Mouse (Mus musculus) retina, embryonic 14.5 days (tissue): Measurements from ENCODE around the gene Tpi1.
"Not testable (repeated sequence)": the region's sequence is repeated elsewhere in the genome, so short reads cannot be mapped to it uniquely, and the experiment has no call there.

Experiments
- DNase-seq: peaks from one replicate; pipeline ENCODE4 v3.0.0-alpha.2; 2015; ENCODE audit warnings: low spot score

Gene Tpi1

DNA sequence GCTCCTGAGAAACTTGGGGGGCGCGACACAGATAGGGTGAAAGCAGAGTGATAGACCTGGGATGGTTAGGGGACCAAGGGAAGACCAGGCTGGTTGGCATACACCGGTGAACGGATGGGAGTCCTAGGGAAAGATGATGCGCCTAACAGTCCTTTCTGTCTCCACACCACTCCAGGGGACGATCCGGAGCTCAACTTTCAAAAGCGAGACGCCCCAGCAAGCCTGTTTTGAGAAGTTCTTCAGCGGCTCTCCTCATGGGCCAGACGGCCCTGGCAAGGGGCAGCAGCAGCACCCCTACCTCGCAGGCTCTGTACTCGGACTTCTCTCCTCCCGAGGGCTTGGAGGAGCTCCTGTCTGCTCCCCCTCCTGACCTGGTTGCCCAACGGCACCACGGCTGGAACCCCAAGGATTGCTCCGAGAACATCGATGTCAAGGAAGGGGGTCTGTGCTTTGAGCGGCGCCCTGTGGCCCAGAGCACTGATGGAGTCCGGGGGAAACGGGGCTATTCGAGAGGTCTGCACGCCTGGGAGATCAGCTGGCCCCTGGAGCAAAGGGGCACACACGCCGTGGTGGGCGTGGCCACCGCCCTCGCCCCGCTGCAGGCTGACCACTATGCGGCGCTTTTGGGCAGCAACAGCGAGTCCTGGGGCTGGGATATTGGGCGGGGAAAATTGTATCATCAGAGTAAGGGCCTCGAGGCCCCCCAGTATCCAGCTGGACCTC lies 4.9 kb downstream of the Tpi1 start:
- DNase-seq, result peak; percentile 91

GRCm38 (mm10) chr6:124808358-124809012 lies 5.6 kb downstream of the Tpi1 start, which contains the start of gene Spsb2:
Gene Spsb2 (plus strand): TSS chr6:124808661.
- DNase-seq, result peak; percentile 80

GRCm38 (mm10) chr6:124807986-124808357 lies 6.1 kb downstream of the Tpi1 start:
- no peak for DNase-seq

GRCm38 (mm10) chr6:124807366-124807765 lies 6.7 kb downstream of the Tpi1 start:
- no peak for DNase-seq

DNA sequence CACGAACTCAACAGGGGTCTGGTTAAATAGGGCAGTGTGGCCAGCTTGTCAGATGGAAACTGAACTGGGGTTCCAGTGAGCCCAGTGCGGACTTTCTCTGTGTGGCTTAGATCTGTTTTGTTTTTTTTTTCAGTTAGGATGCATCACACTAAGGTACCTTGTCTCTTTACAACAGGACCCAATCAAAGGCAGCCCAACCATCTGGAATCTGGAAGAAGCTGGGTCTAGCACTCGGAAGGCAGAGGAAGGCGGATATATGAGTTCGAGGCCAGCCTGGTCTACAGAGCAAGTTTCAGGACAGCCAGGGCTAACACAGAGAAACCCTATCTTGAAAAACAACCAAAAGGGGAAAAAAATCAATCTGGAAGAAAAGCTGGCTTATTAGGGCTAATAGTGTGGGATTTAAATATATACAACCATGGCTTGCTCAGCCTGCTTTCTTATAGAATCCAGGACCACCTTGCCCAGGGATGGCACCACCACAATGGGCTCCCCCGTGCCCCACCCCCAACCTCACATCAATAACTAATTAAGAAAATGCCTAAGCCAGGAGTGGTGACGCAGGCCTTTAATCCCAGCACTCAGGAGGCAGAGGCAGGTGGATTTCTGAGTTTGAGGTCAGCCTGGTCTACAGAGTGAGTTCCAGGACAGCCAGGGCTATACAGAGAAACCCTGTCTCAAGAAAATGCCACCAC lies 7.5 kb downstream of the Tpi1 start:
- DNase-seq, result no peak

DNA sequence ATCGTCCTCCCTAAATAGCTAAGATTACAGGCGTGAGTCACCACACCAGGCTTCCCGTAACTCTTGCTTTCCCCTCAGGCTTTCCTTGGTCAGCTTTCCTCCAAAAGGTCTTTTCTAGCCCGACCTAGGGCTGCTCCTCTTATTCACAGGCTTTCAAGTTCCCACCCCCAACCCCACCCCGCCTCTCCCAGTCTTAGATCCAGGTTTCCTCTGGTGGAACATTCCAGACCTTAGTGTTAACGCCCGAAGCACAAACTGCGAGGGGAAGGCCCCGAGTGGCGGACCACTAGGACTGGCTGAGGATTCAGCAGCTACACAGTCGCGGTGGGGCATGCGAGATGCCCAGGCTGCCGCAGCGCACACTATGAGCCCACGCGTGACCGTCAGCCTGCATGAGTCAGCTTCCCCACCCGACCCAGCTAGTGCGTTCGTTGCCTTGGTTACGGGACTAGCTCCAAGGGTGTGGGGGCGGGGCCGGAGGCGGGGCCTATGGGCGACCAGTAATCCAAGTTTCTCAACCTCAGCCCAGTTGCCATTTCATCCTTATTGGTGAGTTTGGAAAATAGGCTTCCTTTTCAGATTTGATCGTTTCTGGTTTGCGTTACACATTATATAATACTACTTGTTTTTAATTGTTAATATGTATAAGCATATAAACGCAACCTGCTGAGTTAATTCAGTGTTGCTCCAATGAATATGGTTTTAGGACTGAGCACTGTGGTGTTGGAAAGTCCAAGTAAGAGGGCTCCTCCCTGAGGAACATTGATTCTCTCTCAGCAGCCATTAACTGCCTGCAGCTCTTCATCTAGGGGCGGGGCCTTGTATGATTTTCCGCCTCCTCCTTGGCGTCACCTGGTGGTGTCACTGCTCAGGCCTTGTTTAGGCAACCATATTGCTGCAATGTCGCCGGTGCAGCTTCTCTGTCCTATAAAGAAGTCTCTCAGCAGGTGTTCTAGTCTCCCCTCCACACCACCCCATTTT lies 8.5 kb downstream of the Tpi1 start:
- DNase-seq, result peak; percentile 94

DNA sequence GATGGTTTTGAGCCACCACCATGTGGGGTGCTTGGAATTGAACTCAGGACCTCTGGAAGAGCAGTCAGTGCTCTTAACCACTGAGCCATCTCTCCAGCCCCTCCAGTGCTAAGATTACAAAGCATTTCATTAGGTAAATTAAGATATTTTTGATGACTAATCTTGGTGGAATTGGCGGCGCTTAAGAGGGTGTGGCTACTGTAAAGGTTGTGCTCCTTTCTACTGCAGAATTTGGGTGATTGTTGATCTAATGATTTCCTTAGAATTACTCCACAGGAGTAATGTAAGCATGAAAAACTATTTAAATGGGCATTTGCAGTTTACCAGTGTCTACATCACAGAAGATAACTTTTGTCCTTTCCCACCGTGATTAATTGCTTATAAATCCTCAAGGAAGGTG lies 9.8 kb downstream of the Tpi1 start:
- DNase-seq, result no peak

- not testable (repeated sequence) for DNase-seq
Measured at GRCm38 (mm10) chr6:124803691-124804090, 10.4 kb downstream of the Tpi1 start.

GRCm38 (mm10) chr6:124803061-124803460 lies 11.0 kb downstream of the Tpi1 start:
- no peak for DNase-seq

DNA sequence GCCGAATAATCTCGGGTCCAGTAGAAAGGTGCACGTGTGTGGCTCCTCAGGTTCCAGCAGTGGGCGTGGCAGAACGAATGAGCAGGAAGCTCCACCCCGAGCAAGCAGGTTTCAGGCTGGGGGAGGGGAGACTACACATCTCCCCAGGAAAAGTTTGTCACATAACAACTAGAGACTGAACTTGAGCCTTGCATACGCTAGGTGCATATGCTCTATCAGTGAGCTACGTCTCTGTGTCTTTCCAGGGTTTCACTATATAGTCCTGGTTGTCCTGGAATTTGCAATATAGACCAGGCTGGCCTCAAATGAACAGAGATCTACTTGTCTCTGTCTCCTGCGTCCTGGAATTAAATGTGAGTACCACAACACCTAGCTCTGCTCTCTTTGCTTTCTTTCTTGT lies 11.7 kb downstream of the Tpi1 start:
- not testable (repeated sequence) for DNase-seq

- no peak for DNase-seq
Measured at GRCm38 (mm10) chr6:124796200-124796599, 17.9 kb downstream of the Tpi1 start.

DNA sequence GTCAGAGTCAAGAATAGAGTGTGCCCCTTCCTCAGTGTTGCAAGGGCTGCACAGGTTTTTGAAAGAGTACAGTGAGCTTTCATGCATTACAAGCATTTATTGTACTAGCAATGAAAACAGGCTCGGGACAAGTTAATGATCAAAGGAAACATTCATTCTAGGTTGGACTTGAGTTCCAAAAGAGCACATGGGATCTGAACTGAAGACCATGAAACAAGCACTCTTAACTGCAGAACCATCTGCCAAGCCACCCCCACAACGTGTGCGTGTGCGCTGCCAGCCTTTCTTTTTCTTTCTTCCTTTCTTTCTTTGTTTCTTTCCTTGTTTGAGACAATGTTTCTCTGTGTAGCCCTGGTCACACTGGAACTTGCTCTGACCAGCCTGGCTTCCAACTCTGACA lies 18.3 kb downstream of the Tpi1 start:
- DNase-seq, result no peak

GRCm38 (mm10) chr6:124791911-124792310 lies 22.2 kb downstream of the Tpi1 start:
- DNase-seq, result no peak

DNA sequence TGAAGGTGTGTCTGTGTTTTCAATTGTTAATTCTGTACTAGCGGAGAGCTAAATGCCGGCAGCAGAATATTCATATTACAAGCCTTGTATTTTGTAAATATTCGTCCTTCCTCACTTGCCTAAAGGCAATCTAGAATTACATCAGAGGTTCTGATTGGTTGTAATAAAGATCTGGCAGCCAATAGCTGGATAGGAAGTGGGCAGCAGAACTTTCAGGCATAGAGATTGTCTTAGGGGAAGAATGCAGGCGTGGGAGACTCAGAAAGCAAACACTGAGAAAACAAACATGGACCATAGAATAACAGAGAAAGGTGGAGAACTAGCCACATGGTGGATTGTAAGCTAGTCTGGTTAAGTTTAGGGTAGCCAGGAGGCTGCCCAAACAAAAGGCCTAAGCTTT lies 24.0 kb downstream of the Tpi1 start:
- DNase-seq, result no peak

DNA sequence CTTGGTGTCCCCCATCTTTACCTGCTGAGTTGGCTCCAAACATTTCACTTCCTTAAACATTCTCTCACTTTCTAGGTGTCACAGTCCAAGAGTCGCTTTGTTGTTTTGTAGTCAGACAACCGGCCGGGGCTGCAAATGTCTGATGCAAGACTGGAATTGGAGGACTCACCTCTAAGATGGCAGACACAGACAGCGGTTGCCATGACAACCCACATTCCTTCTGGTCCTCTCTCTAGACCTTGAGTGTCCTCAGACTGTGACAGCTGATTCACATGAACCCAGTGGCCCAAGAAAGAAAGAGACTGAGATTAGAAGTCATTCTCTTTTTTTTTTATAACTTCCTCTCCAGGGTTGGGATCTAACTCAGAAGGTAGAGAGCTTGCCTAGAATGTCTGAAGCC lies 24.6 kb downstream of the Tpi1 start:
- no peak for DNase-seq

DNA sequence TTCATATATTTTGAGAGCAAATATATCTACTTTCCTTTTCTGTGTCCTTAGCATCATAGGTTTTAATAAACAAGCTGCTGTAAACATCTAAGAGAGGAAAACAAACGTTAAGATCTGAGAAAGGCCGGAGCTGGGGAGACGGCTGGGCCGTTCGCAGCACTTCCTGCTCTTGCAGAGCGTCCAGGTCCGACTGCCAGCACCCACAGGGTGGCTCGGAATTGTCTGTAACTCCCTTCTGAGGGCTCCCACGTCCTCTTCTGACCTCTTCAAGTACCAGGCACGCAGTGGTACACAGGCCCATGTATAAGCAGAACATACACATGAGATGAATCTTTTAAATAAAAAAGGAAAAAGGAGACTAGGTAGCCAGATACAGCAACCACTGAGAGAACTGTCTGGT lies 26.4 kb downstream of the Tpi1 start:
- DNase-seq, result no peak

GRCm38 (mm10) chr6:124786756-124787420 lies 27.2 kb downstream of the Tpi1 start:
- no peak for DNase-seq

DNA sequence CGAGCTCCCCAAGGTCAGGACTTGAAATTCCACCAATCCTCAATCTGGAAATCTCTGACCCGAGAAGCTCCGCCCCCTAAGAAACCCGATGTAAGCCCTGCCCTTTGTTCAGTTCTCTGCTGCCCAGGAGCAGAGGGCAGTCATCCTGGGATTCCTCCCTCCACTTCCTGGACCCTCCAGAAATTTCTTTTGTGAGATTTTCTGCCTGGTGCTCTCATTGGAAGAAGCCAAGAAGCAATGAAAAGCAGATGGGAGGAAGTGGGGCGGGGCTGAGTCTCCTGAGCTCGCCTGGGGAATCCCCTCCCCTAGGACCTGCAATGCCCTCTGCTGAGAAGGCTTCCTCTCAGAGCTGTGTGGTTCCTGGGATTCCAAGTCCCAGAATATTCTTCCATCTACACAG lies 31.7 kb downstream of the Tpi1 start:
- peak; percentile 49 for DNase-seq

DNA sequence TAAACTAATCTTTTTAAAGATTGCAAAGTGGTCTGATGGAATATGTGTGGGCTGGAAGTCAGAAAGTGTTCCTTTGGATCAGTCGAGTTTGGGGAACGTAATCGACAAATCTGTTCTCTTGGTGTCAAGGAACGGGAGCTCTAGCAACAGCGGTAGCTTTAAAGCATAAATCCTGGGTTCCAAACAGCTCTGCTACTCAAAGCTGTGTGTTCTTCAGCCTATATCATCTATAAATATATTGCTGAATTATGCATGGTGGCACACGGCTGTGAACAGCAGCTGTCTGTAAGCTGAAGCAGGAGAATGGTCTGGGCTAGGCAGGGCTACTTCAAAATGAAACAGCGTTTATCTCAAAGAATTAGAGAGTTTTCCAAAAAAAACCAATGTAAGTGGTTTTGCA lies 33.2 kb downstream of the Tpi1 start:
- DNase-seq, result no peak

DNA sequence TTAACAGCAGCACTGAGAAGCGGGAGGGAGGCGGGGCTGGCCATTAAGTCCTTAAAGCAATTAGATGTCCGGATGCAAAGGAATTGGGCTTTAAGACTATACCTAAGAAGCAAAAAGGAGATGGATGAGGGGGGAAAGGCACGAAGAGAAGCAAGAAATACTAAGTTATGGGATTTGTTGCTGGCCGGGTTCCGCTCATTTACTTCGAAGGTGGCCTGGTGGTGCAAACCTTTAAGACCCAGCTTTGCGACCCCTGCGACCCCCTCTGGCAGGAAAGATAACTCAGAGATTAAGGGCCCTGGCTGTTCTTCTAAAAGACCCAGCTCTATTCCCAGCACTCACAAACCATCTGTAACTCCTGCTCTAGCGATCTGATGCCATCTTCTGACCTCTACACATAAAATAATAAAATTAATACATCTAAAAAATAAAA lies 34.1 kb downstream of the Tpi1 start:
- no peak for DNase-seq

GRCm38 (mm10) chr6:124779222-124779983 lies 34.7 kb downstream of the Tpi1 start, which contains the start of gene Lrrc23:
Gene Lrrc23 (minus strand): TSS chr6:124779727.
- DNase-seq, result peak; percentile 83
